Mouse (Mus musculus): ENCODE measurements at regions not wholly inside any gene's neighbourhood (a gene's known extent, or its start where the extent isn't known, plus 50 kb on each side); places are given as distances from the start of the nearest gene placed in this dataset.

GRCm38 (mm10) chr5:99782806-99783205, 53.9 kb upstream of the Rasgef1b start:
- Histone ChIP-seq H3K27me3 (ENCODE audit: insufficient read depth, low read length) (no peaks in the 10 kb centered on the region), H3K36me3 (replicated peaks) (no peaks in the 10 kb centered on the region), H3K9me3 (replicated peaks) (peaks cover 51% of the 10 kb centered on the region), H3K4me1 (ENCODE audit: insufficient read depth, low read depth, low read length) (no peaks in the 10 kb centered on the region), H3K4me3 (ENCODE audit: low read depth, low read length) (no peak overlapping the region)
- TF ChIP-seq TAL1 (conservative IDR thresholded peaks at IDR 0.05; ENCODE audit: low read depth, low read length) (no peak), GATA1 (IDR thresholded peaks at IDR 0.05; ENCODE audit: borderline replicate concordance, low read length) (no peak)
- DNase-seq (ENCODE audit: low spot score): no peak
- no peak for ATAC-seq (ENCODE audit: extremely low read depth, insufficient number of reproducible peaks, low FRiP score, poor library complexity, severe bottlenecking)

- no peak for TF ChIP-seq CTCF (IDR thresholded peaks at IDR 0.05; ENCODE audit: low read depth, low read length)
- no peak for TF ChIP-seq GATA2 (IDR thresholded peaks at IDR 0.05; ENCODE audit: borderline replicate concordance, low read depth, low read length)
- no peak for TF ChIP-seq POLR2AphosphoS5 (IDR thresholded peaks at IDR 0.05; ENCODE audit: insufficient replicate concordance, low read depth, low read length)
- no peak for TF ChIP-seq TAL1 (conservative IDR thresholded peaks at IDR 0.05; ENCODE audit: low read depth, low read length)
- no peak for TF ChIP-seq GATA1 (IDR thresholded peaks at IDR 0.05; ENCODE audit: borderline replicate concordance, low read length)
- no peaks in the 10 kb centered on the region for H3K4me1 ChIP-seq (ENCODE audit: insufficient read depth, low read depth, low read length)
- H3K4me3 ChIP-seq (ENCODE audit: low read depth, low read length): no peak overlapping the region
- H3K27me3 ChIP-seq (ENCODE audit: insufficient read depth, low read length): no peaks in the 10 kb centered on the region
- ATAC-seq (ENCODE audit: extremely low read depth, insufficient number of reproducible peaks, low FRiP score, poor library complexity, severe bottlenecking) (no peak), DNase-seq (ENCODE audit: low spot score) (no peak)
- H3K36me3 ChIP-seq (replicated peaks): no peaks in the 10 kb centered on the region
- H3K9me3 ChIP-seq (replicated peaks): peaks cover 46% of the 10 kb centered on the region
Measured at GRCm38 (mm10) chr5:99785850-99786249, 57.0 kb upstream of the Rasgef1b start.

GRCm38 (mm10) chr5:99787239-99787638, 58.4 kb upstream of the Rasgef1b start:
- Histone ChIP-seq H3K4me3 (ENCODE audit: low read depth, low read length) (no peak overlapping the region), H3K4me1 (ENCODE audit: insufficient read depth, low read depth, low read length) (no peaks in the 10 kb centered on the region), H3K27me3 (ENCODE audit: insufficient read depth, low read length) (no peaks in the 10 kb centered on the region), H3K9me3 (replicated peaks) (peaks cover 48% of the 10 kb centered on the region), H3K36me3 (replicated peaks) (no peaks in the 10 kb centered on the region)
- DNase-seq (ENCODE audit: low spot score) (no peak), ATAC-seq (ENCODE audit: extremely low read depth, insufficient number of reproducible peaks, low FRiP score, poor library complexity, severe bottlenecking) (no peak)
- TF ChIP-seq GATA1 (IDR thresholded peaks at IDR 0.05; ENCODE audit: borderline replicate concordance, low read length) (no peak), POLR2AphosphoS5 (IDR thresholded peaks at IDR 0.05; ENCODE audit: insufficient replicate concordance, low read depth, low read length) (no peak), CTCF (IDR thresholded peaks at IDR 0.05; ENCODE audit: low read depth, low read length) (no peak), GATA2 (IDR thresholded peaks at IDR 0.05; ENCODE audit: borderline replicate concordance, low read depth, low read length) (no peak), TAL1 (conservative IDR thresholded peaks at IDR 0.05; ENCODE audit: low read depth, low read length) (no peak)

GRCm38 (mm10) chr5:99787665-99788366, 59.0 kb upstream of the Rasgef1b start:
- no peak overlapping the region for H3K4me3 ChIP-seq (ENCODE audit: low read depth, low read length)
- H3K4me1 ChIP-seq (ENCODE audit: insufficient read depth, low read depth, low read length): no peaks in the 10 kb centered on the region
- peaks cover 44% of the 10 kb centered on the region for H3K9me3 ChIP-seq (replicated peaks)
- H3K27me3 ChIP-seq (ENCODE audit: insufficient read depth, low read length): no peaks in the 10 kb centered on the region
- no peaks in the 10 kb centered on the region for H3K36me3 ChIP-seq (replicated peaks)
- TF ChIP-seq GATA2 (IDR thresholded peaks at IDR 0.05; ENCODE audit: borderline replicate concordance, low read depth, low read length): no peak
- TF ChIP-seq CTCF (IDR thresholded peaks at IDR 0.05; ENCODE audit: low read depth, low read length): no peak
- DNase-seq (ENCODE audit: low spot score) (no peak), ATAC-seq (ENCODE audit: extremely low read depth, insufficient number of reproducible peaks, low FRiP score, poor library complexity, severe bottlenecking) (no peak)

- Histone ChIP-seq H3K36me3 (replicated peaks) (no peaks in the 10 kb centered on the region), H3K4me3 (ENCODE audit: low read depth, low read length) (no peak overlapping the region), H3K4me1 (ENCODE audit: insufficient read depth, low read depth, low read length) (no peaks in the 10 kb centered on the region), H3K9me3 (replicated peaks) (peaks cover 47% of the 10 kb centered on the region), H3K27me3 (ENCODE audit: insufficient read depth, low read length) (no peaks in the 10 kb centered on the region)
- DNase-seq (ENCODE audit: low spot score) (no peak), ATAC-seq (ENCODE audit: extremely low read depth, insufficient number of reproducible peaks, low FRiP score, poor library complexity, severe bottlenecking) (no peak)
- TF ChIP-seq TAL1 (conservative IDR thresholded peaks at IDR 0.05; ENCODE audit: low read depth, low read length) (no peak), GATA1 (IDR thresholded peaks at IDR 0.05; ENCODE audit: borderline replicate concordance, low read length) (no peak), POLR2AphosphoS5 (IDR thresholded peaks at IDR 0.05; ENCODE audit: insufficient replicate concordance, low read depth, low read length) (no peak), CTCF (IDR thresholded peaks at IDR 0.05; ENCODE audit: low read depth, low read length) (no peak), GATA2 (IDR thresholded peaks at IDR 0.05; ENCODE audit: borderline replicate concordance, low read depth, low read length) (no peak)
Measured at GRCm38 (mm10) chr5:99790733-99791132, 61.9 kb upstream of the Rasgef1b start.

- H3K4me3 ChIP-seq (ENCODE audit: low read depth, low read length): no peak overlapping the region
- TF ChIP-seq TAL1 (conservative IDR thresholded peaks at IDR 0.05; ENCODE audit: low read depth, low read length): no peak
- TF ChIP-seq CTCF (IDR thresholded peaks at IDR 0.05; ENCODE audit: low read depth, low read length): no peak
- TF ChIP-seq GATA2 (IDR thresholded peaks at IDR 0.05; ENCODE audit: borderline replicate concordance, low read depth, low read length): no peak
- H3K27me3 ChIP-seq (ENCODE audit: insufficient read depth, low read length): no peaks in the 10 kb centered on the region
- DNase-seq (ENCODE audit: low spot score): no peak
- ATAC-seq (ENCODE audit: extremely low read depth, insufficient number of reproducible peaks, low FRiP score, poor library complexity, severe bottlenecking): no peak
- peaks cover 66% of the 10 kb centered on the region for H3K9me3 ChIP-seq (replicated peaks)
- no peaks in the 10 kb centered on the region for H3K36me3 ChIP-seq (replicated peaks)
- no peaks in the 10 kb centered on the region for H3K4me1 ChIP-seq (ENCODE audit: insufficient read depth, low read depth, low read length)
Measured at GRCm38 (mm10) chr5:99800543-99800942, 71.7 kb upstream of the Rasgef1b start.
